Mouse (Mus musculus) megakaryocyte progenitor cell, adult 5-6 weeks (primary cell): Measurements from ENCODE around the gene Rnf222. TPM values are rescaled to one million over a fixed set of nuclear protein-coding genes. Genes with fewer than 3 reads are reported as not detected.
"Not testable (repeated sequence)": the region's sequence is repeated elsewhere in the genome, so short reads cannot be mapped to it uniquely, and the experiment has no call there.

Experiments used
- ATAC-seq: replicated peaks from 2 replicates; pipeline ENCODE4 v1.8.0; 2016; ENCODE audit warnings: mild to moderate bottlenecking, moderate TSS enrichment, inconsistent platforms; ENCODE audit not compliant: poor library complexity
- total RNA-seq, 2 experiments: library from RNA; stranded (forward) in 1 of 2; stranded (reverse) in 1 of 2; fragments of 157-497, 149-512 nt in 1 of 2; fragments of 200-1000 nt in 1 of 2; gene quantifications; 2 replicates each; pipeline versions ENCODE4 v1.2.3 to v1.2.4; 2015 to 2017

The Rnf222 gene
- total RNA-seq, 2 experiments from 2014 or later = not detected

GRCm38 (mm10) chr11:68907251-68907650 is 18.9 kb downstream of the Rnf222 start:
- 0 out of 2 replicates have a peak, but pooled peaks have one; percentile 3 for ATAC-seq

- ATAC-seq = no peak
Observed at GRCm38 (mm10) chr11:68908846-68909503, 20.6 kb downstream of the Rnf222 start.

DNA sequence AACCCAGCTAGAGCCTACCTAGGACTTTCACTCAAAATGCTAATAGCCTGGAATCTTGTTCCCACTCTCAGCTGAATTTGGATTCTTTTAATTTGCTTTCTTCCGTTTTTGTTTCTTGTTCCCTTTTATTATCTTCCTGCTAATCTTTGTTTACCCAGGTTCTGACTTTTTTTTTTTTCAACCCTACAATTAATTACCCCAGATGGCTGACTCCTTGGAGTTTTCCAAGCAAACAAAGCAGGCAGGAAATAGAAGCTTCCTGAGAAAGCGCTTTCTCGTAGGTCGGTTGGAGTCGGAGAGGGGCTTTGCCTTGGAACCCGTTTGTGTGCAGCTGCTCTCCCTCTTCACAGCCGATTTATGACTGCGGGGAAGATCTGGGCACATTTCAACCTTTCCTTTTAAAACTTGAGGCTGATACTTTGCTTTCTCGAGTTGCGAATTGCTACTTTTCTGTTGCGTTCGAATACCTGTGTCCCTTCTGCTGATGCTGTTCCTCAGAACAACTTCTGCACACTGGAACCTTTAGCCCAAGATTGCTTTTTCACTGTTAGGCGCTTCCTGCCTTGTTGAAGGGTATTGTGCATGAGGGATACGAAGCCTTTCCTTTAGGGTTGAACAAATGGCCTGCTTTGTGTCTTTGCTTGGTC is 23.3 kb downstream of the Rnf222 start:
- no peak for ATAC-seq

DNA sequence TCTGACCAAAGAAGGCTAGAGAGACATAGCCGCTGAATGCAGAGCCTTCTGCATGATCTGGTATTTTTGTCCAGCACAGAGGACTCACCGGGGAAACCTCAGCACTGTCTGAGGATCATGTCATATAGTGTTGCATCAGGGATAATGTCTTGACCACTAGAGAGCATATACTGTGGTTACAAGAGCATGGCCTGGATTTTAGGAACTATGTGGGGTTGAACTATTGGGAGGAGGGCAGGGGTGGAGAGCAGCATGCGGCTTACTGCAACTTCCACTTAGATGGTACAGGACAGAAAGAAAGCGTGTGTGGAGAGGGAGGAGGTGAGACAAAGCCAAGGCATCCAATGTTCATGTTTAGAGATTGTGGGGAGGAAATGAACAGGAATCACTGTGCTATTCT is 26.2 kb downstream of the Rnf222 start:
- peak; percentile 79 for ATAC-seq

- no peak for ATAC-seq
Observed at GRCm38 (mm10) chr11:68923191-68923590, 34.8 kb downstream of the Rnf222 start.

DNA sequence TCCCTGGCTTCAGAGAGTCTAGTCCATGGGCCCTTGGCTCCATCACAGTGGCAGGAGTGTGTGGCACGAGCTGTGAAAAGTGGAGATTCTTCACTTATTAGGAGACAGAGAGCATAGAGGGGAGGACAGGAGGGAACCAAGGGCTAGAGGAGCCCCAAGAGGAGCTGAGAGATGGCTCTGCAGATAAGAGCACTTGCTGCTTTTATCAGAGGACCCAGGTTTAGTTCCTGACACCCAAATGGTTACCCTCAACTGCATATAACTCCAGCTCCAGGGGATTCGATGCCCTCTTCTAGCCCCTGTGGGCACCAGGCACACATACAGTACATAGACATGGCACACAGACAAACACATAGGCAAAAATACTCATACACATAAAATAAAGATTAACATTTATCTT is 36.4 kb downstream of the Rnf222 start:
- ATAC-seq = no peak

- ATAC-seq = no peak
Observed at GRCm38 (mm10) chr11:68926981-68927380, 38.6 kb downstream of the Rnf222 start, which contains the start of gene Odf4. TSS of gene Odf4 (minus strand) at chr11:68927081.

- ATAC-seq = no peak
Observed at GRCm38 (mm10) chr11:68929947-68930346, 41.6 kb downstream of the Rnf222 start.

GRCm38 (mm10) chr11:68933885-68934507 is 45.6 kb downstream of the Rnf222 start:
- no peak for ATAC-seq

GRCm38 (mm10) chr11:68936951-68937350 is 48.6 kb downstream of the Rnf222 start:
- not testable (repeated sequence) for ATAC-seq

GRCm38 (mm10) chr11:68939451-68940304 is 51.3 kb downstream of the Rnf222 start:
- peak; percentile 100 for ATAC-seq

DNA sequence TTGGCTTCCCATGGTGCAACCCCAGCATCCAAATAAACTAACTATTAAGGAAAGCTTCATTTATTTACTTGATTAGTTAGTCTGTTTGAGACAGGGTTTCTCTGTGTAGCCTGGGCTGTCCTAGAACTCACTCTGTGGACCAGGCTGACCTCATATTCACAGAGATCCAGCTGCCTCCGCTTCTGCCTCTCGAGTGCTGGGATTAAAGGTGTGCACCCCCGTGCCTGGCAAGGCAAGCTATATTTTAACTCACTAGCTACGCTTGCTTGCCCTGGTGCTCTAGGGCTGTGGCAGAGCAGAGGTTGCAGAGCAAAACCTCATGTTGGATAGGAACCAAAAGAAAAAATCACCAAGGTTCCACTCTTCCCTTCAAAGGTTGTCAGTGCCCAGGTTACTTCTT is 52.2 kb downstream of the Rnf222 start:
- ATAC-seq = no peak

DNA sequence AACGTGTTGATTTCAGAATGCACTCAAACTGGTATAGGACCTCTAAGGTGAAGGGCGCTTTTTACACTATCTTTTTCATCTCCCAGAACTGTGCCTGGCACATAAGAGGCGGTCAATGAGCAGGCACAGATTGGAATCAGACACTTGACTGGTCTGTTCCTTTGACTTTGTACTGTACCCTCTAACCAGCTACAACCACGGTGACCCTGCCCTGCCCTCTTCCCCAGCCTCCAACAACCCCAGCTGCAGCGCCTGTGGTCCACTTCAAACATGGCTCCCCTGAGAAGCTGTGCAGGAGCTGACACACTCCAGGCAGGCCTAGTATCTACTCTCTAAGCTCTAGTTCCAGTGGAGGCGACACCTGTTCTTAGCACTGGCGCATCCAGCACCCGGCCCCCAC is 54.4 kb downstream of the Rnf222 start:
- no peak for ATAC-seq

DNA sequence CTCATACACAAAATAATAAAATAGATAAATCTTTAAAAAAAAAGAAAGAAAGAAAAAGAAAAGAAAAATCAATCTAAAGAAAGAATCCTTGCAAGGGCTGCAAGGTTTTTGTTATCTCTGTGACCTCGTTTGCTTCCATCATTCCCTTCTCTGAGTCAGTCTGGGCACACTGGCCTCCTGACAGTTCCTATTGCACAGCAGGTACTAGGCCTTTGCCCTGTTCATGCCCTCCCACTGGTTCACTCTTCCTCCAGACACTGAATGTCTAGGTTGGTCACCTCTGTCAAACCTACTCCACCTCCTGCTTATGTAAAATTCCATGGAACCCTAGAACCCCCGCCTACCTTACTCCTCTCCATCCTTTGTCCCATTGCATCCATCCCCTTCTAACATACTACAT is 56.9 kb downstream of the Rnf222 start:
- no peak for ATAC-seq

Other genes starting within 250 kb of the Rnf222 start
- gene Myh10, start 197.0 kb upstream of the Rnf222 start, total RNA-seq (2015) = 6.0 and 8.4 TPM in 2 replicates
- gene Myh10, start 197.0 kb upstream of the Rnf222 start, total RNA-seq (2017) = 3.9 and 6.5 TPM in 2 replicates
- 26.2 and 28.0 TPM in 2 replicates for gene Ndel1, start 16.7 kb upstream of the Rnf222 start, total RNA-seq (2015)
- gene Ndel1, start 16.7 kb upstream of the Rnf222 start, total RNA-seq (2017) = 35.9 and 40.5 TPM in 2 replicates
- gene Rpl26, start 13.0 kb downstream of the Rnf222 start, total RNA-seq (2015) = 3,945 and 4,034 TPM in 2 replicates
- 6,407 and 6,432 TPM in 2 replicates for gene Rpl26, start 13.0 kb downstream of the Rnf222 start, total RNA-seq (2017)
- not detected in 2 replicates for gene Odf4, start 38.5 kb downstream of the Rnf222 start, total RNA-seq (2015)
- gene Odf4, start 38.5 kb downstream of the Rnf222 start, total RNA-seq (2017) = not detected in 2 replicates
- gene Arhgef15, start 68.9 kb downstream of the Rnf222 start, total RNA-seq (2015) = not detected in 2 replicates
- gene Arhgef15, start 68.9 kb downstream of the Rnf222 start, total RNA-seq (2017) = 0.04 and 0.98 TPM in 2 replicates
- gene Slc25a35, start 79.6 kb downstream of the Rnf222 start, total RNA-seq (2015) = 2.2 and 2.8 TPM in 2 replicates
- 0.30 and 0.75 TPM in 2 replicates for gene Slc25a35, start 79.6 kb downstream of the Rnf222 start, total RNA-seq (2017)
- gene Rangrf, start 86.6 kb downstream of the Rnf222 start, total RNA-seq (2015) = 91.0 and 123 TPM in 2 replicates
- 46.3 and 54.1 TPM in 2 replicates for gene Rangrf, start 86.6 kb downstream of the Rnf222 start, total RNA-seq (2017)
- gene Pfas, start 119.9 kb downstream of the Rnf222 start, total RNA-seq (2015) = 24.8 and 31.3 TPM in 2 replicates
- 34.9 and 48.8 TPM in 2 replicates for gene Pfas, start 119.9 kb downstream of the Rnf222 start, total RNA-seq (2017)
- 27.8 and 33.7 TPM in 2 replicates for gene Ctc1, start 127.4 kb downstream of the Rnf222 start, total RNA-seq (2015)
- 21.2 and 27.2 TPM in 2 replicates for gene Ctc1, start 127.4 kb downstream of the Rnf222 start, total RNA-seq (2017)
- 100 and 103 TPM in 2 replicates for gene Aurkb, start 157.1 kb downstream of the Rnf222 start, total RNA-seq (2015)
- 103 and 128 TPM in 2 replicates for gene Aurkb, start 157.1 kb downstream of the Rnf222 start, total RNA-seq (2017)
- 6.2 and 7.6 TPM in 2 replicates for gene Borcs6, start 171.2 kb downstream of the Rnf222 start, total RNA-seq (2015)
- gene Borcs6, start 171.2 kb downstream of the Rnf222 start, total RNA-seq (2017) = 6.6 and 6.7 TPM in 2 replicates
- gene Tmem107, start 182.3 kb downstream of the Rnf222 start, total RNA-seq (2015) = 18.6 and 23.4 TPM in 2 replicates
- 23.9 and 40.6 TPM in 2 replicates for gene Tmem107, start 182.3 kb downstream of the Rnf222 start, total RNA-seq (2017)
- 36.6 and 41.2 TPM in 2 replicates for gene Vamp2, start 199.9 kb downstream of the Rnf222 start, total RNA-seq (2015)
- 8.2 and 12.8 TPM in 2 replicates for gene Vamp2, start 199.9 kb downstream of the Rnf222 start, total RNA-seq (2017)
- gene Per1, start 206.7 kb downstream of the Rnf222 start, total RNA-seq (2015) = 8.3 and 8.8 TPM in 2 replicates
- 4.0 and 4.8 TPM in 2 replicates for gene Per1, start 206.7 kb downstream of the Rnf222 start, total RNA-seq (2017)
- gene Hes7, start 231.9 kb downstream of the Rnf222 start, total RNA-seq (2015) = not detected in 2 replicates
- gene Hes7, start 231.9 kb downstream of the Rnf222 start, total RNA-seq (2017) = not detected in 2 replicates
- not detected in 2 replicates for gene 9130213A22Rik, start 234.0 kb downstream of the Rnf222 start, total RNA-seq (2015)
- not detected in 2 replicates for gene 9130213A22Rik, start 234.0 kb downstream of the Rnf222 start, total RNA-seq (2017)
- gene Aloxe3, start 237.3 kb downstream of the Rnf222 start, total RNA-seq (2015) = not detected in 2 replicates
- not detected in 2 replicates for gene Aloxe3, start 237.3 kb downstream of the Rnf222 start, total RNA-seq (2017)